Mouse (Mus musculus): Measurements from ENCODE around the gene Gm12258.

DNA sequence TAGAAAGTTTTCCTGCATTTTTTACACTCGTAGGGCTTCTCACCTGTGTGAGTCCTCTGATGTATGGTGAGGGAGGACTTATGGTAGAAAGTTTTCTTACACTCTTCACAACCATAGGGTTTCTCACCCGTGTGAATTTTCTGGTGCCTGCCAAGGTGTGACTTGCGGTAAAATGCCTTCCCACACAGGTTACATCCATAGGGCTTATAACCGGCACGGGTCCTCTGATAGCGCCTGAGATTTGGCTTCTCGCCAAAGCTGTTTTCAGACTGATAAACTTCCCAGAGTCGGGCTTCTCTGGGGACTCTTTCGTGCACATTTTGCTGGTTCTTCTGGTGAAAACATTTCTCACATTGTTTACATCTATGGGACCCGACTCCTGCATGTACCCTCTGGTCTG lies 43.6 kb downstream of the Gm12258 start:
- TF ChIP-seq CTCF (IDR thresholded peaks at IDR 0.05; ENCODE audit: borderline replicate concordance, insufficient read depth, low read depth, low read length) (no peak), POLR2A (IDR thresholded peaks at IDR 0.05; ENCODE audit: borderline replicate concordance, insufficient read depth, low read length) (no peak)
